Mouse (Mus musculus) layer of hippocampus, adult 8-10 months (tissue): ENCODE results near the gene Eva1b. TPM values are rescaled to one million over a fixed set of nuclear protein-coding genes. Genes with fewer than 3 reads are reported as not detected.

ENCODE experiments used
- DNase-seq, 2 experiments: peaks; one replicate each; pipeline ENCODE4 v3.0.0; 2022; ENCODE audit warnings: low spot score in 2 of 2
- total RNA-seq, 4 experiments: library from RNA; stranded (reverse); gene quantifications; 2 replicates each; pipeline ENCODE4 v1.2.4; 2022

Gene Eva1b
- total RNA-seq, 4 experiments from 2014 or later, result 2.5 to 4.8 (median 3.3) TPM

GRCm38 (mm10) chr4:126194916-126195315 is 47.4 kb downstream of the Eva1b start:
- DNase-seq, result no peak

DNA sequence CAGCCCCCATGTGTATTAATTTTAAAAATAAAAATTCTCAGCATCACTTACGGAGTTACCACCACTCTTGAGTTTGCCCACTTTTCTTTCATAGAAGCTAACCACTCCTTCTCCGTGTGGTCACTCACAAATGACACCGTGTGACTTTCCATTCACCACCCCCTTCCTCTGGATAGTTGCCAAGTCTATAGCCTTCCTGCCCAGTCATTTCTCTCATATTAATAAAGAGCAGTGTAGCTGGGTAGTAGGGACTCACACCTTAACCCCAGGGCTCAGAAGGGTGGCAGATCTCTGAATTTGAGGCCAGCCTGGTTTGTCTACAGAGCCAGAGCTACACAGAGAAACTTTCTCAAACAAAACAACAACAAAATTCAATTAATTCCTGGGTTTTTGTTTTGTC is 49.9 kb downstream of the Eva1b start:
- no peak for DNase-seq

Other genes with a start within 250 kb of the Eva1b start
- 10 to 100 TPM in 2 of 4 experiments, 1 to 10 TPM in 2; 6.2 to 42.2 (median 23.2) TPM for gene Csf3r, start 123.2 kb upstream of the Eva1b start, total RNA-seq
- gene Mrps15, start 100.8 kb upstream of the Eva1b start, total RNA-seq, result 10 to 100 TPM; 42.2 to 55.3 (median 46.5) TPM
- gene Oscp1, start 89.2 kb upstream of the Eva1b start, total RNA-seq, result 10 to 100 TPM; 45.2 to 63.6 (median 50.8) TPM
- 10 to 100 TPM; 14.3 to 17.5 (median 16.1) TPM for gene Lsm10, start 51.1 kb upstream of the Eva1b start, total RNA-seq
- 10 to 100 TPM; 25.4 to 36.5 (median 31.1) TPM for gene Stk40, start 43.8 kb upstream of the Eva1b start, total RNA-seq
- 1 to 10 TPM in 3 of 4 experiments, under 1 TPM in 1; 0.68 to 1.3 (median 1.1) TPM for gene Sh3d21, start 15.7 kb downstream of the Eva1b start, total RNA-seq
- 100 to 1,000 TPM; 151 to 172 (median 170) TPM for gene Thrap3, start 55.0 kb downstream of the Eva1b start, total RNA-seq
- gene Map7d1, start 108.6 kb downstream of the Eva1b start, total RNA-seq, result 100 to 1,000 TPM; 240 to 257 (median 248) TPM
- gene Trappc3, start 114.6 kb downstream of the Eva1b start, total RNA-seq, result 10 to 100 TPM; 79.9 to 89.9 (median 85.1) TPM
- gene Col8a2, start 139.0 kb downstream of the Eva1b start, total RNA-seq, result 1 to 10 TPM; 1.7 to 2.3 (median 2.0) TPM
- 10 to 100 TPM; 29.3 to 31.6 (median 29.7) TPM for gene Adprhl2, start 174.0 kb downstream of the Eva1b start, total RNA-seq
- gene Tekt2, start 177.9 kb downstream of the Eva1b start, total RNA-seq, result 1 to 10 TPM; 1.3 to 2.6 (median 1.4) TPM